Mouse (Mus musculus) stomach, embryonic 16.5 days (tissue): Measurements from ENCODE around the gene Ccdc32. TPM values are rescaled to one million over a fixed set of nuclear protein-coding genes. Genes with fewer than 3 reads are reported as not detected.

Experiments used
- ATAC-seq: fragments of 200-750 bp; cut with Nextera tagmentation; 2 replicates; pipeline ENCODE4 v1.8.0; 2017; ENCODE audit warnings: moderate number of reproducible peaks, moderate TSS enrichment; ENCODE audit not compliant: insufficient read depth, low FRiP score
- H3K27ac ChIP-seq: fragments of 300-500 bp; sonication (generic); 2 replicates; pipeline ENCODE4 v1.5.1; 2014; ENCODE audit warnings: low read length
- H3K27me3 ChIP-seq: fragments of 300-500 bp; sonication (generic); 2 replicates; pipeline ENCODE4 v1.6.1; 2014; ENCODE audit warnings: low read length, control low read depth, mixed read lengths; ENCODE audit not compliant: control insufficient read depth, insufficient read depth
- H3K36me3 ChIP-seq: fragments of 300-500 bp; sonication (generic); 2 replicates; pipeline ENCODE4 v1.6.1; 2014; ENCODE audit warnings: low read length; ENCODE audit not compliant: control insufficient read depth, insufficient read depth
- H3K4me1 ChIP-seq: fragments of 300-500 bp; sonication (generic); 2 replicates; pipeline ENCODE4 v1.6.1; 2014; ENCODE audit warnings: low read length, control low read depth, mixed read lengths; ENCODE audit not compliant: control insufficient read depth, insufficient read depth
- H3K4me2 ChIP-seq: fragments of 300-500 bp; sonication (generic); 2 replicates; pipeline ENCODE4 v1.6.1; 2014; ENCODE audit warnings: low read depth, low read length, mixed read lengths
- H3K4me3 ChIP-seq: fragments of 300-500 bp; sonication (generic); replicated peaks from 2 replicates; pipeline ENCODE4 v1.5.1; 2014; ENCODE audit warnings: mild to moderate bottlenecking, low read length
- H3K9ac ChIP-seq: fragments of 300-500 bp; sonication (generic); 2 replicates; pipeline ENCODE4 v1.6.1; 2014; ENCODE audit warnings: low read length
- H3K9me3 ChIP-seq: fragments of 300-500 bp; sonication (generic); replicated peaks from 2 replicates; pipeline ENCODE4 v1.6.1; 2016; ENCODE audit warnings: low read length, control low read depth; ENCODE audit not compliant: control insufficient read depth
- WGBS: fragments of 180-500 bp; shearing (Covaris S2); extraction: QIAGEN DNeasy Blood & Tissue Kit; methylation state at CpG from one replicate; pipeline ENCODE4 v1.1.7; 2014; 5-methylcytosine and 5-hydroxymethylcytosine counted together
- polyA plus RNA-seq: library from polyadenylated mRNA; unstranded; fragments of >200 nt; fragmentation: Nextera tagmentation; extraction: Ambion mirVana; gene quantifications from 2 replicates; pipeline ENCODE4 v1.2.1, GENCODE M21; 2015

Ccdc32 gene
- 23.8 and 24.0 TPM in 2 replicates for polyA plus RNA-seq

DNA sequence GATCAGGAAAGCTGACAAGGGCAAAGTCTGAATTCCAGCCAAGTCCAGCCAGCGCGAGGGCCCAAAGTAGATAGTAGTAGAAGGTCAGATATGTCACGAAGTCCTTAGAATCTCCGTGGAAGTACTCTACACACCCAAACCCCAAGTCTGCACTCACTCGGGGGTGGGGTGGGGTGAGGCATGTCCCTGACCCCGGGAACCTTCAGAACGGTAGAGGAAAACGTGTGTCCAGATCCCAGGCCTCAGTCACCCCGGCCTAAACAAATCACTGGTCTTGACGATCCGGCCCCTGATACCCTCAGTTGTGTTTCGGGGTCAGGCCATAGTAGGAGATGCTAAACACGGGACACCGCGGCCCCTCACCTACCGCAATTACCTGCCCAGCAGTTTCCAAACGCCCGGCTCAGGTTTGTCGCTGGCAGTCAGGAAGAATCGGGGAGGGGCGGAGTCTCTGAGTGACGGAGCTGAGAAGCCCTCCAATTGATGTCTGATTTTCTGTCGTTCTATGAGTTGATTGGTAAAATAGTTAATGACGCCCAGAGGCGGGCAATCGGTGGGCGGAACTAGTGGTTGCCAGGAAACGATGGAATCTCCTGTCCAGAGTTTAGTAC, at the start of gene Ccdc32:
TSS of gene Ccdc32 (minus strand) at position 453 of the 611 bp plus-strand sequence.
- no peaks in the 10 kb centered on the region for H3K27me3 ChIP-seq
- peak within 1 kb of the TSS; percentile 56 for H3K4me3 ChIP-seq
- peak; percentile 96 for ATAC-seq
- WGBS = under 1% methylated on average over 28 of the region's 28 CpGs
- H3K36me3 ChIP-seq = no peaks in the 10 kb centered on the region
- no peak within 1 kb of the TSS for H3K27ac ChIP-seq
- H3K4me1 ChIP-seq = peaks cover 7% of the 10 kb centered on the region
- H3K9ac ChIP-seq = peak within 1 kb of the TSS; percentile 66
- no peaks in the 10 kb centered on the region for H3K9me3 ChIP-seq
- H3K4me2 ChIP-seq = peak within 1 kb of the TSS; percentile 82

GRCm38 (mm10) chr2:119072397-119072796, 43.2 kb upstream of the Ccdc32 start:
- Histone ChIP-seq H3K4me2 (no peak overlapping the region), H3K4me3 (no peak overlapping the region), H3K27ac (no peak overlapping the region), H3K4me1 (no peaks in the 10 kb centered on the region), H3K9ac (no peak overlapping the region), H3K27me3 (no peaks in the 10 kb centered on the region), H3K36me3 (peaks cover 9% of the 10 kb centered on the region; the same call in 1 of the 2 replicates), H3K9me3 (no peaks in the 10 kb centered on the region)
- ATAC-seq = no peak
- WGBS = 94% methylated on average over 4 of the region's 4 CpGs

GRCm38 (mm10) chr2:119060139-119060538, 30.9 kb upstream of the Ccdc32 start:
- Histone ChIP-seq H3K4me1 (no peaks in the 10 kb centered on the region), H3K9me3 (no peaks in the 10 kb centered on the region), H3K36me3 (peaks cover 7% of the 10 kb centered on the region), H3K27ac (no peak overlapping the region), H3K4me3 (no peak overlapping the region), H3K9ac (no peak overlapping the region), H3K27me3 (no peaks in the 10 kb centered on the region), H3K4me2 (no peak overlapping the region)
- WGBS = 89% methylated on average over 2 of the region's 2 CpGs
- ATAC-seq = no peak

- Histone ChIP-seq H3K4me3 (no peak overlapping the region), H3K9ac (no peak overlapping the region), H3K4me1 (peaks cover 5% of the 10 kb centered on the region; the same call in 1 of the 2 replicates), H3K36me3 (no peaks in the 10 kb centered on the region), H3K27ac (no peak overlapping the region), H3K27me3 (no peaks in the 10 kb centered on the region), H3K4me2 (no peak overlapping the region), H3K9me3 (no peaks in the 10 kb centered on the region)
- 87% methylated on average over 4 of the region's 4 CpGs for WGBS
- no peak for ATAC-seq
Measured at GRCm38 (mm10) chr2:119050132-119050650, 21.0 kb upstream of the Ccdc32 start.

- Histone ChIP-seq H3K9ac (peak overlapping the region; percentile 84), H3K4me3 (peak overlapping the region; percentile 91), H3K4me2 (peak overlapping the region; percentile 63), H3K4me1 (peaks cover 5% of the 10 kb centered on the region; the same call in 1 of the 2 replicates), H3K36me3 (no peaks in the 10 kb centered on the region), H3K9me3 (no peaks in the 10 kb centered on the region), H3K27ac (no peak overlapping the region), H3K27me3 (no peaks in the 10 kb centered on the region)
- 18% methylated on average over 4 of the region's 4 CpGs for WGBS
- ATAC-seq = no peak
Measured at GRCm38 (mm10) chr2:119047849-119048248, 18.7 kb upstream of the Ccdc32 start.

- peak within 1 kb of the TSS; percentile 90 for H3K27ac ChIP-seq
- peaks cover 5% of the 10 kb centered on the region; the same call in 1 of the 2 replicates for H3K4me1 ChIP-seq
- H3K4me3 ChIP-seq = peak within 1 kb of the TSS; percentile 91
- peak within 1 kb of the TSS; percentile 63 for H3K4me2 ChIP-seq
- peak within 1 kb of the TSS; percentile 84 for H3K9ac ChIP-seq
- no peaks in the 10 kb centered on the region for H3K36me3 ChIP-seq
- ATAC-seq = peak; percentile 96
- no peaks in the 10 kb centered on the region for H3K9me3 ChIP-seq
- WGBS = under 1% methylated on average over 77 of the region's 77 CpGs
- no peaks in the 10 kb centered on the region for H3K27me3 ChIP-seq
Measured at GRCm38 (mm10) chr2:119046649-119047611, 17.7 kb upstream of the Ccdc32 start, which contains the start of gene Knl1. Gene Knl1 (plus strand): TSS chr2:119047119.

- no peaks in the 10 kb centered on the region for H3K9me3 ChIP-seq
- no peak overlapping the region for H3K4me2 ChIP-seq
- peaks cover 5% of the 10 kb centered on the region; the same call in 1 of the 2 replicates for H3K4me1 ChIP-seq
- no peaks in the 10 kb centered on the region for H3K27me3 ChIP-seq
- no peak overlapping the region for H3K4me3 ChIP-seq
- H3K36me3 ChIP-seq = no peaks in the 10 kb centered on the region
- WGBS = 67% methylated on average over 2 of the region's 2 CpGs
- no peak overlapping the region for H3K27ac ChIP-seq
- no peak overlapping the region for H3K9ac ChIP-seq
- ATAC-seq = no peak
Measured at GRCm38 (mm10) chr2:119045163-119045562, 16.0 kb upstream of the Ccdc32 start.

- Histone ChIP-seq H3K4me3 (no peak overlapping the region), H3K27ac (no peak overlapping the region), H3K27me3 (no peaks in the 10 kb centered on the region), H3K4me2 (no peak overlapping the region), H3K9ac (no peak overlapping the region), H3K4me1 (peaks cover under 1% of the 10 kb centered on the region; the same call in 1 of the 2 replicates), H3K36me3 (0 out of 2 replicates have a peak, but pooled peaks cover 5% of the 10 kb centered on the region), H3K9me3 (no peaks in the 10 kb centered on the region)
- WGBS = 52% methylated on average over 4 of the region's 4 CpGs
- ATAC-seq = no peak
Measured at GRCm38 (mm10) chr2:119040882-119041281, 11.7 kb upstream of the Ccdc32 start.
